In genomic region chr13:63682341-63682740, GRCm38 (mm10) we compare ENCODE assay signal across 21 mouse cellular contexts.
A peak's percentile ranks its signal among the peaks of the same experiment; 100 is the strongest.
DNase-seq lines count a peak whose midpoint lies in the region; ATAC-seq and TF ChIP-seq lines count a peak whose summit lies in the region.
"Had no signal": no experiment of that assay in that cellular context is flagged by ENCODE, and none has a peak within 500 bp of the region (broad histone marks: within the 10 kb centered on the region; RNA-seq: fewer than 3 reads in every experiment).

No protein-coding gene starts in this region.

- H3K9me3 ChIP-seq in liver, embryonic 12.5 days (replicated peaks) = no peaks in the 10 kb centered on the region
- no peaks in the 10 kb centered on the region for H3K9me3 ChIP-seq in intestine, embryonic 15.5 days
- H3K9me3 ChIP-seq: embryonic facial prominence, embryonic 10.5 days; forebrain, embryonic 13.5 days; G1E; heart, embryonic 12.5 days; hindbrain, embryonic 10.5 days had no signal

- 0 out of 2 replicates have a peak, but pooled peaks cover 3% of the 10 kb centered on the region for H3K27me3 ChIP-seq in liver, adult 2 months (ENCODE audit: control insufficient read depth, insufficient read depth, low read length)
- H3K27me3 ChIP-seq in liver, embryonic 12.5 days (replicated peaks) = no peaks in the 10 kb centered on the region
- H3K27me3 ChIP-seq in intestine, embryonic 15.5 days (replicated peaks) = no peaks in the 10 kb centered on the region
- H3K27me3 ChIP-seq: forebrain, embryonic 13.5 days; heart, embryonic 12.5 days; Patski had no signal

- no peaks in the 10 kb centered on the region for H3K79me2 ChIP-seq in liver, adult 2 months (ENCODE audit: control insufficient read depth, insufficient read depth, low read length)

- H3K4me2 ChIP-seq in liver, embryonic 12.5 days = no peak overlapping the region
- no peak overlapping the region for H3K4me2 ChIP-seq in intestine, embryonic 15.5 days (replicated peaks)
- H3K4me2 ChIP-seq: forebrain, embryonic 13.5 days; heart, embryonic 12.5 days; hindbrain, embryonic 14.5 days had no signal

- H3K36me3 ChIP-seq in liver, adult 2 months (ENCODE audit: control insufficient read depth, insufficient read depth, low read length) = no peaks in the 10 kb centered on the region
- no peaks in the 10 kb centered on the region for H3K36me3 ChIP-seq in liver, embryonic 12.5 days
- no peaks in the 10 kb centered on the region for H3K36me3 ChIP-seq in intestine, embryonic 15.5 days
- H3K36me3 ChIP-seq: embryonic facial prominence, embryonic 10.5 days; G1E; heart, embryonic 12.5 days; hindbrain, embryonic 10.5 days had no signal

- H3K4me1 ChIP-seq in liver, adult 2 months (ENCODE audit: control insufficient read depth, insufficient read depth, low read length) = no peaks in the 10 kb centered on the region
- H3K4me1 ChIP-seq in liver, embryonic 12.5 days = no peaks in the 10 kb centered on the region
- no peaks in the 10 kb centered on the region for H3K4me1 ChIP-seq in lung, adult 2 months (ENCODE audit: control insufficient read depth, insufficient read depth, low read length)
- H3K4me1 ChIP-seq in intestine, embryonic 15.5 days (replicated peaks) = no peaks in the 10 kb centered on the region
- H3K4me1 ChIP-seq: embryonic facial prominence, embryonic 10.5 days; hindbrain, embryonic 10.5 days had no signal

- no peak for TF ChIP-seq POLR2A in liver, adult 2 months (IDR thresholded peaks at IDR 0.05; ENCODE audit: extremely low read depth, insufficient read depth, low read length)
- TF ChIP-seq POLR2A in lung, adult 2 months (IDR thresholded peaks at IDR 0.05; ENCODE audit: borderline replicate concordance, extremely low read depth, low read depth, low read length) = no peak

- no peak overlapping the region for H3K27ac ChIP-seq in liver, adult 2 months (replicated peaks; ENCODE audit: insufficient read depth, low read depth, low read length)
- H3K27ac ChIP-seq in liver, embryonic 12.5 days = no peak overlapping the region
- H3K27ac ChIP-seq in intestine, embryonic 15.5 days = no peak overlapping the region
- H3K27ac ChIP-seq: embryonic facial prominence, embryonic 10.5 days; forebrain, embryonic 13.5 days; gastrocnemius, adult 2 months; hindbrain, embryonic 10.5 days; hindbrain, embryonic 14.5 days had no signal

- 17% methylated on average over 4 of the region's 4 CpGs for WGBS in liver, adult 2 months
- 24% methylated on average over 4 of the region's 4 CpGs for WGBS in liver, embryonic 12.5 days (ENCODE audit: insufficient replicate concordance)
- 19% methylated on average over 4 of the region's 4 CpGs for WGBS in lung, adult 2 months
- WGBS in intestine, embryonic 15.5 days = 41% methylated on average over 4 of the region's 4 CpGs

- no peak for TF ChIP-seq CTCF in liver, adult 2 months (IDR thresholded peaks at IDR 0.05; ENCODE audit: low read depth, low read length)
- TF ChIP-seq CTCF in lung, adult 2 months (IDR thresholded peaks at IDR 0.05; ENCODE audit: insufficient read depth, low read length) = no peak

- ATAC-seq in liver, embryonic 12.5 days = no peak
- peak; percentile 86 for ATAC-seq in intestine, embryonic 15.5 days
- ATAC-seq: forebrain, embryonic 13.5 days; Patski had no signal

- H3K4me3 ChIP-seq in liver, adult 2 months (ENCODE audit: insufficient read depth, low read depth, low read length) = no peak overlapping the region
- no peak overlapping the region for H3K4me3 ChIP-seq in liver, embryonic 12.5 days
- H3K4me3 ChIP-seq in lung, adult 2 months (replicated peaks; ENCODE audit: extremely low read depth, low read depth, low read length) = no peak overlapping the region
- H3K4me3 ChIP-seq in intestine, embryonic 15.5 days (replicated peaks) = no peak overlapping the region
- H3K4me3 ChIP-seq: embryonic facial prominence, embryonic 10.5 days; forebrain, embryonic 13.5 days; gastrocnemius, adult 2 months; heart, embryonic 12.5 days; hindbrain, embryonic 10.5 days had no signal

- DNase-seq in liver, adult 2 months (ENCODE audit: extremely low read depth, low read depth, low spot score) = peak; percentile 19
- peak; percentile 19 for DNase-seq in lung, postnatal 36 days
- DNase-seq in lung, adult 2 months = no peak
- peak; percentile 72 for DNase-seq in yolk sac, embryonic 10.5 days (ENCODE audit: low spot score)
- DNase-seq in right cerebral cortex, postnatal 10 days (ENCODE audit: low spot score in 2 of 2) = no peak
- DNase-seq in spleen, postnatal 14 days (ENCODE audit: low spot score in 2 of 2) = no peak
- DNase-seq: adrenal gland, adult 2 months; adrenal gland, postnatal 25 days; cerebellum, adult 2 months; cerebellum, postnatal 10 days; gastrocnemius, adult 2 months; gastrocnemius, postnatal 25 days had no signal

- H3K9ac ChIP-seq in liver, adult 2 months (ENCODE audit: low read depth, low read length) = no peak overlapping the region
- no peak overlapping the region for H3K9ac ChIP-seq in liver, embryonic 12.5 days
- no peak overlapping the region for H3K9ac ChIP-seq in intestine, embryonic 15.5 days
- H3K9ac ChIP-seq: forebrain, embryonic 13.5 days; heart, embryonic 12.5 days; hindbrain, embryonic 14.5 days had no signal

Comparison
In these comparisons a context has a peak if more than half of its experiments do, and no peak if none do; other contexts are left out.
1. DNase-seq: peak in liver, adult 2 months (single experiment), lung, postnatal 36 days (single experiment) and yolk sac, embryonic 10.5 days (single experiment); none in lung, adult 2 months (single experiment), right cerebral cortex, postnatal 10 days (0 of 2) and spleen, postnatal 14 days (0 of 2).